Mouse (Mus musculus): ENCODE measurements around the gene Scgb2a2. TPM values are rescaled to one million over a fixed set of nuclear protein-coding genes. Genes with fewer than 3 reads are reported as not detected.
"Not testable (repeated sequence)": the region's sequence is repeated elsewhere in the genome, so short reads cannot be mapped to it uniquely, and the experiment has no call there.

The Scgb2a2 gene
- polyA plus RNA-seq, 1 experiment, result not detected

- DNase-seq, result no peak
- TF ChIP-seq POLR2A (IDR thresholded peaks at IDR 0.05; ENCODE audit: borderline replicate concordance, insufficient read depth, low read length) (no peak), CTCF (IDR thresholded peaks at IDR 0.05; ENCODE audit: borderline replicate concordance, insufficient read depth, low read depth, low read length) (no peak)
- H3K4me3 ChIP-seq (replicated peaks; ENCODE audit: insufficient read depth, low read depth, low read length), result no peak overlapping the region
- WGBS, result 95% methylated on average over 1 of the region's 1 CpGs
- no peaks in the 10 kb centered on the region for H3K27me3 ChIP-seq (ENCODE audit: control insufficient read depth, insufficient read depth, low read length)
- no peaks in the 10 kb centered on the region for H3K4me1 ChIP-seq (ENCODE audit: control insufficient read depth, insufficient read depth, low read length)
- no peak overlapping the region for H3K27ac ChIP-seq (ENCODE audit: insufficient read depth, low read length)
Measured at GRCm38 (mm10) chr19:9886348-9886747, 39.0 kb downstream of the Scgb2a2 start.

- Histone ChIP-seq H3K4me3 (replicated peaks; ENCODE audit: insufficient read depth, low read depth, low read length) (no peak overlapping the region), H3K27ac (ENCODE audit: insufficient read depth, low read length) (no peak overlapping the region), H3K27me3 (ENCODE audit: control insufficient read depth, insufficient read depth, low read length) (no peaks in the 10 kb centered on the region), H3K4me1 (ENCODE audit: control insufficient read depth, insufficient read depth, low read length) (no peaks in the 10 kb centered on the region)
- TF ChIP-seq POLR2A (IDR thresholded peaks at IDR 0.05; ENCODE audit: borderline replicate concordance, insufficient read depth, low read length), result no peak
- no peak for TF ChIP-seq CTCF (IDR thresholded peaks at IDR 0.05; ENCODE audit: borderline replicate concordance, insufficient read depth, low read depth, low read length)
- DNase-seq, result no peak
- WGBS, result 88% methylated on average over 8 of the region's 8 CpGs
Measured at GRCm38 (mm10) chr19:9886771-9887170, 39.4 kb downstream of the Scgb2a2 start.

GRCm38 (mm10) chr19:9896067-9896466 lies 48.7 kb downstream of the Scgb2a2 start:
- DNase-seq, result no peak
- Histone ChIP-seq H3K27me3 (ENCODE audit: control insufficient read depth, insufficient read depth, low read length) (no peaks in the 10 kb centered on the region), H3K4me3 (replicated peaks; ENCODE audit: insufficient read depth, low read depth, low read length) (no peak overlapping the region), H3K4me1 (ENCODE audit: control insufficient read depth, insufficient read depth, low read length) (peaks cover 2% of the 10 kb centered on the region), H3K27ac (ENCODE audit: insufficient read depth, low read length) (no peak overlapping the region)
- TF ChIP-seq POLR2A (IDR thresholded peaks at IDR 0.05; ENCODE audit: borderline replicate concordance, insufficient read depth, low read length) (no peak), CTCF (IDR thresholded peaks at IDR 0.05; ENCODE audit: borderline replicate concordance, insufficient read depth, low read depth, low read length) (no peak)
- WGBS, result 75% methylated on average over 5 of the region's 5 CpGs

GRCm38 (mm10) chr19:9898339-9899066 lies 51.1 kb downstream of the Scgb2a2 start:
- no peak overlapping the region for H3K27ac ChIP-seq (ENCODE audit: insufficient read depth, low read length)
- 8% methylated on average over 17 of the region's 17 CpGs for WGBS

GRCm38 (mm10) chr19:9899072-9899779 lies 51.9 kb downstream of the Scgb2a2 start, which contains the start of gene Incenp:
Gene Incenp, minus strand, starts transcription at chr19:9899551.
- TF ChIP-seq CTCF (IDR thresholded peaks at IDR 0.05; ENCODE audit: borderline replicate concordance, insufficient read depth, low read depth, low read length), result no peak
- TF ChIP-seq POLR2A (IDR thresholded peaks at IDR 0.05; ENCODE audit: borderline replicate concordance, insufficient read depth, low read length), result peak; percentile 91; the same call in 1 of the 2 replicates
- Histone ChIP-seq H3K27ac (ENCODE audit: insufficient read depth, low read length) (no peak within 1 kb of the TSS), H3K4me1 (ENCODE audit: control insufficient read depth, insufficient read depth, low read length) (peaks cover 2% of the 10 kb centered on the region), H3K27me3 (ENCODE audit: control insufficient read depth, insufficient read depth, low read length) (no peaks in the 10 kb centered on the region), H3K4me3 (replicated peaks; ENCODE audit: insufficient read depth, low read depth, low read length) (peak within 1 kb of the TSS; percentile 69)
- peak; percentile 90 to 95 for DNase-seq
- under 1% methylated on average over 58 of the region's 58 CpGs for WGBS

More at GRCm38 (mm10) chr19:9898339-9899066, 51.1 kb downstream of the Scgb2a2 start:
- TF ChIP-seq POLR2A (IDR thresholded peaks at IDR 0.05; ENCODE audit: borderline replicate concordance, insufficient read depth, low read length) (no peak), CTCF (IDR thresholded peaks at IDR 0.05; ENCODE audit: borderline replicate concordance, insufficient read depth, low read depth, low read length) (no peak)
- Histone ChIP-seq H3K4me3 (replicated peaks; ENCODE audit: insufficient read depth, low read depth, low read length) (peak overlapping the region; percentile 69), H3K4me1 (ENCODE audit: control insufficient read depth, insufficient read depth, low read length) (peaks cover 2% of the 10 kb centered on the region), H3K27me3 (ENCODE audit: control insufficient read depth, insufficient read depth, low read length) (no peaks in the 10 kb centered on the region)
- no peak for DNase-seq

GRCm38 (mm10) chr19:9899780-9900146 lies 52.4 kb downstream of the Scgb2a2 start:
- Histone ChIP-seq H3K27me3 (ENCODE audit: control insufficient read depth, insufficient read depth, low read length) (no peaks in the 10 kb centered on the region), H3K27ac (ENCODE audit: insufficient read depth, low read length) (no peak overlapping the region), H3K4me3 (replicated peaks; ENCODE audit: insufficient read depth, low read depth, low read length) (peak overlapping the region; percentile 69), H3K4me1 (ENCODE audit: control insufficient read depth, insufficient read depth, low read length) (peaks cover 2% of the 10 kb centered on the region)
- 8% methylated on average over 10 of the region's 10 CpGs for WGBS
- TF ChIP-seq POLR2A (IDR thresholded peaks at IDR 0.05; ENCODE audit: borderline replicate concordance, insufficient read depth, low read length) (no peak), CTCF (IDR thresholded peaks at IDR 0.05; ENCODE audit: borderline replicate concordance, insufficient read depth, low read depth, low read length) (no peak)
- no peak for DNase-seq

GRCm38 (mm10) chr19:9900696-9901095 lies 53.3 kb downstream of the Scgb2a2 start:
- not testable (repeated sequence) for H3K4me1 ChIP-seq (ENCODE audit: control insufficient read depth, insufficient read depth, low read length); DNase-seq; H3K4me3 ChIP-seq (replicated peaks; ENCODE audit: insufficient read depth, low read depth, low read length); H3K27ac ChIP-seq (ENCODE audit: insufficient read depth, low read length); H3K27me3 ChIP-seq (ENCODE audit: control insufficient read depth, insufficient read depth, low read length)
- 100% methylated on average over 2 of the region's 2 CpGs for WGBS

Other genes starting within 250 kb of the Scgb2a2 start
- 16.3 and 16.7 TPM in 2 replicates for gene Incenp, start 52.0 kb downstream of the Scgb2a2 start, polyA plus RNA-seq (2012; rRNA removed)
- 4,588 and 5,845 TPM in 2 replicates for gene Fth1, start 133.0 kb downstream of the Scgb2a2 start, polyA plus RNA-seq (2012; rRNA removed)
- 0.77 and 1.1 TPM in 2 replicates for gene Best1, start 154.1 kb downstream of the Scgb2a2 start, polyA plus RNA-seq (2012; rRNA removed)
- gene Rab3il1, start 154.1 kb downstream of the Scgb2a2 start, polyA plus RNA-seq (2012; rRNA removed), result 9.5 and 9.7 TPM in 2 replicates
- gene Fads3, start 194.0 kb downstream of the Scgb2a2 start, polyA plus RNA-seq (2012; rRNA removed), result 30.9 and 35.5 TPM in 2 replicates

Data from cerebellum, adult 2 months (tissue).